Mouse (Mus musculus): ENCODE results near the gene Gpr158. TPM values are rescaled to one million over a fixed set of nuclear protein-coding genes. Genes with fewer than 3 reads are reported as not detected.

Gene Gpr158
- polyA plus RNA-seq, 1 experiment from 2014 or later: 0.06 TPM

DNA sequence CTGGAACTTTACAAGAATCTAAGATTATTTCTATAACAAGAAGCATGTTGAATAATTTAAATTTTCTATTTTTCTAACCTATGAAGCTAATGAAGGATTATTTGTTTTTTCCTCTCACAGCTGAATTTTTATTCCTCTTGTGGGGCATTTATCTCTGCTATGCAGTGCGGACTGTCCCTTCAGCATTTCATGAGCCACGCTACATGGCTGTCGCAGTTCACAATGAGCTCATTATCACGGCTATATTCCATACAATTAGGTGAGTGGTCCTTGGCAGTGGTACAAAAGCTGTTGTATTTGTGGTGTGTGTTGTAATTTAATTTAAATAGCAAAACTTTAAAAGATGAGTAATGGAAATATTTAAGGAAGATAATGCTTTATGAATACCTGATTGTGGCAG lies 443.1 kb downstream of the Gpr158 start:
- Histone ChIP-seq H3K27me3 (replicated peaks) (no peaks in the 10 kb centered on the region), H3K9me3 (no peaks in the 10 kb centered on the region), H3K27ac (no peak overlapping the region), H3K4me3 (replicated peaks) (no peak overlapping the region), H3K9ac (no peak overlapping the region), H3K4me1 (no peaks in the 10 kb centered on the region), H3K4me2 (no peak overlapping the region), H3K36me3 (no peaks in the 10 kb centered on the region)
- no peak for ATAC-seq (ENCODE audit: insufficient read depth, low FRiP score, low read depth)
- 86% methylated on average over 4 of the region's 4 CpGs for WGBS

DNA sequence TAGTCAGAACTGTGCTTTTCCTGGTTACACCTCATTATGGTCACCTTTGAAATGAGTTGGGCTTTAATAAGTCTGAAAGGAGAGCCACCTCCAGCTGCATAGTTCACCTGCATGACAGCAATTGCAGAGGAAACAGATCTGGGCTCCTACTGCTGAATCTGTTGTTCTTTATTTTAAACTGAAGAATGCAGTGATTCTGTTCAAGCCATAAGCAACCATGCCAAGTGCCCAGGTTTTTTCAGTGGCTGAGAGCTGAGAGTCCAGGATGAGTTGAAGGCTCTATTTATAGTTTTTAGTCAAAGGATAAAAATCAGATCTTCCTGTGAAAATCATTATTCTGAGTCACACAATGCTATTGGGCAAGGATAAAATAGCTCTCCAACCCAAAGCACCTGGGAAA lies 496.7 kb downstream of the Gpr158 start:
- H3K4me3 ChIP-seq (replicated peaks): no peak overlapping the region
- H3K36me3 ChIP-seq: no peaks in the 10 kb centered on the region
- H3K27ac ChIP-seq: no peak overlapping the region
- ATAC-seq (ENCODE audit: insufficient read depth, low FRiP score, low read depth): no peak
- no peaks in the 10 kb centered on the region for H3K27me3 ChIP-seq (replicated peaks)
- no peak overlapping the region for H3K9ac ChIP-seq
- no peak overlapping the region for H3K4me2 ChIP-seq
- H3K9me3 ChIP-seq: no peaks in the 10 kb centered on the region
- H3K4me1 ChIP-seq: no peaks in the 10 kb centered on the region

Other genes with a start within 250 kb of the Gpr158 start
- 0.69 and 0.84 TPM in 2 replicates for gene Enkur, start 162.2 kb upstream of the Gpr158 start, polyA plus RNA-seq (2015; fragmentation: Nextera tagmentation; extraction: Ambion mirVana)
- gene Thnsl1, start 161.8 kb upstream of the Gpr158 start, polyA plus RNA-seq (2015; fragmentation: Nextera tagmentation; extraction: Ambion mirVana): 6.4 and 7.6 TPM in 2 replicates

Measured in stomach, embryonic 15.5 days (tissue).